Mouse (Mus musculus): ENCODE results near the gene Ehmt1.

Ehmt1 gene

GRCm38 (mm10) chr2:24845256-24845655, 74.2 kb downstream of the Ehmt1 start:
- in situ Hi-C loops (cut with MboI; ENCODE audit: low pct_unique_long_range_greater_than_20kb in 1 of 2, low sequenced_read_pairs in 2 of 2, unreplicated experiment in 1 of 2) = no loop called here

DNA sequence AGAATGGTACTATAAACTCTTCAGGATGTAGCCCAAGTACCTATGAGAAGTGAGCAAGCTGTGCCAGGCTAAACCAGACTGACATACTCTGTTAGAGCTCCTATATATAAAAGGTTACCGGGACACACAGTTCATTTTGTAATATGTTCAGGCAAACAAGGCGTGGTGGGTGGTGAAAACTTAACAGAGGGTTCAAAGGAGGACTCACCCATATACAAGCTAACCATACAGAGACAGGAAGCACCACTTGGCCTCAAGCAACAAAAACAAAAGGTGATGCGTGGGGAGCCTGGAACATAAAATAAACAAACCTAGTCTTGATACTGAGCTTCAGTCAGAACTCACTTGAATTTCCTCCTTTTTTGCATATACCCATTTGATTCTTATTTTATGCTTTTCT, 88.8 kb downstream of the Ehmt1 start:
- in situ Hi-C loops (cut with MboI; ENCODE audit: low pct_unique_long_range_greater_than_20kb in 1 of 2, low sequenced_read_pairs in 2 of 2, unreplicated experiment in 1 of 2) = no loop called here

DNA sequence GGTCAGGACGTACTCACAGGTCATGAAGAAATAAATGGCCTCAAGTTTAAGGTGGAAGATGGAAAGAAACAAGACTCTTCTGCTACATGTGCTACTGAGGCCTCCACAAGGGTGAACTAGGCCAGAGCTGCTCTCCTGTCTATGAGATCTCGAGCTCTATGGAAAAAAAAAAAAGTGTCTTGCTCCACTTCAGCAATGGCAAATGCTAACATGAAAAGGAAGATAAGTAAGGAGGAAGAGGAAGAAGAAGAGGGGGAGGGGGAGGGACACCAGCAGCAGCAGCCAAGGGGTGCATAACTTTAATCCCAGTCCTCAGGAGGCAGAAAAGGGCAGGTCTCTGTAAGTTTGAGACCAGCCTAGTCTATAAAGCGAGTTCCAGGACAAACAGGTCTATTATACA, 109.7 kb downstream of the Ehmt1 start:
- in situ Hi-C loops (cut with MboI; ENCODE audit: low pct_unique_long_range_greater_than_20kb in 1 of 2, low sequenced_read_pairs in 2 of 2, unreplicated experiment in 1 of 2) = no loop called here

GRCm38 (mm10) chr2:24807691-24808090, 111.7 kb downstream of the Ehmt1 start:
- in situ Hi-C loops (cut with MboI; ENCODE audit: low pct_unique_long_range_greater_than_20kb in 1 of 2, low sequenced_read_pairs in 2 of 2, unreplicated experiment in 1 of 2) = no loop called here

GRCm38 (mm10) chr2:24807036-24807435, 112.4 kb downstream of the Ehmt1 start:
- in situ Hi-C loops (cut with MboI; ENCODE audit: low pct_unique_long_range_greater_than_20kb in 1 of 2, low sequenced_read_pairs in 2 of 2, unreplicated experiment in 1 of 2) = no loop called here

- in situ Hi-C loops (cut with MboI; ENCODE audit: low pct_unique_long_range_greater_than_20kb in 1 of 2, low sequenced_read_pairs in 2 of 2, unreplicated experiment in 1 of 2) = no loop called here
These were observed 113.3 kb downstream of the Ehmt1 start for GRCm38 (mm10) chr2:24806143-24806542.

DNA sequence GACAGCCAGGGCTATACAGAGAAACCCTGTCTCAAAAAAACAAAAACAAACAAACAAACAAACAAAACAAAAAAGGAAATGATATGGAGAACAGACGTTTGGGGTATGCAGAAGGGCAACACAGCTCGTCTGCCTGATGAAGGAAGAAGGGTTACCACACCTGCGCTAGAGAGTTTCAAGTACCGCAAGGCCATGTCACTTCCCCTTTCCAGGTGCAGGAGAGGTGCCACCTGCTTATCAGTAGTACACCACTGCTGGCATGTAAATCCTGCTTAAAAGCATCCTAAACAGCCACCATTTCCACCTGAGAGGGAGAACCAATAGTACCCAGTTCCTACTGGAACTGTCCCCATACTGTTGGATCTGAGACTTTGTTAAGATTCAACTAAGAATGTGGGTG, 113.8 kb downstream of the Ehmt1 start:
- in situ Hi-C loops (cut with MboI; ENCODE audit: low pct_unique_long_range_greater_than_20kb in 1 of 2, low sequenced_read_pairs in 2 of 2, unreplicated experiment in 1 of 2) = no loop called here

GRCm38 (mm10) chr2:24796833-24797457, 122.5 kb downstream of the Ehmt1 start:
- in situ Hi-C loops (cut with MboI; ENCODE audit: low pct_unique_long_range_greater_than_20kb in 1 of 2, low sequenced_read_pairs in 2 of 2, unreplicated experiment in 1 of 2) = no loop called here

GRCm38 (mm10) chr2:24787250-24787649, 132.2 kb downstream of the Ehmt1 start:
- in situ Hi-C loops (cut with MboI; ENCODE audit: low pct_unique_long_range_greater_than_20kb in 1 of 2, low sequenced_read_pairs in 2 of 2, unreplicated experiment in 1 of 2) = no loop called here

GRCm38 (mm10) chr2:24781253-24781652, 138.2 kb downstream of the Ehmt1 start:
- in situ Hi-C loops (cut with MboI; ENCODE audit: low pct_unique_long_range_greater_than_20kb in 1 of 2, low sequenced_read_pairs in 2 of 2, unreplicated experiment in 1 of 2) = no loop called here

DNA sequence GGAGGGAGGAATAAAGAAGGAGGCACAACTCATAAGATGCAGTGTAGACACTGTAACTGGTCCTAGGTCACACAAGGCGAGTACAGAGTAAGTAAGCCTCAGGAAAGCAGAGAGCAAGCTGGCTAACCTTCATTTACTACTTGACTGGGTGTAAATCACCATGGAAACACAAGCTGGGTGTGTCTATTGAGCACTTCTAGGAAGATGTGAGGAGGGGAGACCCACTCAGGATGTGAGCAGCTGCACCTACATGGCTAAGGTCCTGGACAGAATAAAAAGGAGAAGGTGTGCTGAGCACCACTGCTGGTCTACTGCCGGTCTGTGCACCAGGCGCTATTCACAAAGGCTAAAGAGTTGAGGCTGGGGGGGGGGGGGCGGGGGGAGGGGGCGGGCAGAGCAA, 142.6 kb downstream of the Ehmt1 start:
- in situ Hi-C loops (cut with MboI; ENCODE audit: low pct_unique_long_range_greater_than_20kb in 1 of 2, low sequenced_read_pairs in 2 of 2, unreplicated experiment in 1 of 2) = no loop called here

GRCm38 (mm10) chr2:24775951-24776587, 143.3 kb downstream of the Ehmt1 start:
- in situ Hi-C loops (cut with MboI; ENCODE audit: low pct_unique_long_range_greater_than_20kb in 1 of 2, low sequenced_read_pairs in 2 of 2, unreplicated experiment in 1 of 2) = no loop called here

DNA sequence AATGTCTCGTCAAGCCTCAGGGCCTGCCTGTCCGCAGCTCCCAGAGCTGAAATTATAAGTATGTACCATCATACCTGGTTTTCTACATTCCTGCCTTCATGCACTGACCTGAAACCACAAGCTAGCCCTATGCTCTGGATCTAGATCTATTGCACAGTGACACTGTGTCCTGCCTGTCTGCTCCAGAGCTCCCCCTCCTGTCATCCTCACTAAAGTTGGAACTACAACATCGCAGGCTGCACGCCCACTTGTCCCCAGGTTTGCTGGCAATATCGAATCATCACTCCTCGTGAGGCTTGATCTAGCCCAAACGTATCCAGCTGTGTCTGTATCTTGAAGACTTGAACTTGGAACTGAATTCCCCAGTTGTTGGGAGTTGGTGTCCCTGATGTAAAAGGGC, 144.6 kb downstream of the Ehmt1 start:
- in situ Hi-C loops (cut with MboI; ENCODE audit: low pct_unique_long_range_greater_than_20kb in 1 of 2, low sequenced_read_pairs in 2 of 2, unreplicated experiment in 1 of 2) = loop anchor here in 1 of 2 experiments (25.0 kb wide), 1 partner anchor 363 kb away; no protein-coding TSS in a partner anchor

DNA sequence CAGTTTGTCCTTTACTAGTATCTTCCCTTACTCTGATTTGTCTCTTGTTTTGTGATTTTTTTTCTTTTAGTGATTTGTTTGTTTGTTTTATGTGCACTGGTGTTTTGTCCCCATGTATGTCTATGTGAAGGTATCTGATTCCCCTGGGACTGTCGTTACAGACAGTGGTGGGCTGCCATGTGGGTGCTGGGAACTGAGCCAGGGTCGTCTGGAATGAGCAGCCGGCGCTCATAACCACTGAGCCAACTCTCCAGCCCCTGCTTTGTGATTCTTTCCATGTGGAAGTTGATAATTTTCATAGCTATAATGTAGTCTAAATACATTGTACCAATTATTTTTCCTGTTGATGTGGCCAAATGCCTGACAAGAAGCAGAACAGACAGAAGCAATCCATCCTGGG, 148.6 kb downstream of the Ehmt1 start:
- in situ Hi-C loops (cut with MboI; ENCODE audit: low pct_unique_long_range_greater_than_20kb in 1 of 2, low sequenced_read_pairs in 2 of 2, unreplicated experiment in 1 of 2) = loop anchor here in 1 of 2 experiments (25.0 kb wide), 1 partner anchor 359 kb away; no protein-coding TSS in a partner anchor

DNA sequence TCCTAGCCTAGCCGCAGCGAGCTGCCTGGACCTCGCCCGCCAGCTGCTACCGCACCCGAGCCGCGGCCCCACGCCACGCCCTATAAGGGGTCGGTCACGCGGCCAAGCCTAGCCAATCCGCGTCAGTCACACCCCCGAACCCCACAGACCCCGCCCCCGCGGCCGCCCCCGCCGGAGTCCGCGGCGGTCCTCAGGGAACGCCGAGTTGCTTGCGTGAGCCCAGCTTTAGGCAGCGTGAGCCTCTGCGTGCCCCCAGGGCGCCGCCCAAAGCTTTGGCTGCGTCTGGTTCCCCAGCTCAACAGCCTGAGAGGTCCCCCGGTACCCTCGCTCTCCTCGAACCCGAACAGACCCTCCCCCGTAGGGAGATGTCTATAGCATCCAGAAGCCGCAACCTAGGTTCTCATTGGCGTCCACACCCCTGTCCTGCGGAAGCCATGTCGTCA, 156.3 kb downstream of the Ehmt1 start, which contains the start of gene Cacna1b:
TSS of gene Cacna1b (minus strand) at position 38 of the 443 bp plus-strand sequence.
- in situ Hi-C loops (cut with MboI; ENCODE audit: low pct_unique_long_range_greater_than_20kb in 1 of 2, low sequenced_read_pairs in 2 of 2, unreplicated experiment in 1 of 2) = loop anchor here in 1 of 2 experiments (25.0 kb wide), 1 partner anchor 351 kb away; no protein-coding TSS in a partner anchor

- in situ Hi-C loops (cut with MboI; ENCODE audit: low pct_unique_long_range_greater_than_20kb in 1 of 2, low sequenced_read_pairs in 2 of 2, unreplicated experiment in 1 of 2) = loop anchor here in 1 of 2 experiments (25.0 kb wide), 1 partner anchor 350 kb away; no protein-coding TSS in a partner anchor
These were observed 156.9 kb downstream of the Ehmt1 start for GRCm38 (mm10) chr2:24762446-24762960.

DNA sequence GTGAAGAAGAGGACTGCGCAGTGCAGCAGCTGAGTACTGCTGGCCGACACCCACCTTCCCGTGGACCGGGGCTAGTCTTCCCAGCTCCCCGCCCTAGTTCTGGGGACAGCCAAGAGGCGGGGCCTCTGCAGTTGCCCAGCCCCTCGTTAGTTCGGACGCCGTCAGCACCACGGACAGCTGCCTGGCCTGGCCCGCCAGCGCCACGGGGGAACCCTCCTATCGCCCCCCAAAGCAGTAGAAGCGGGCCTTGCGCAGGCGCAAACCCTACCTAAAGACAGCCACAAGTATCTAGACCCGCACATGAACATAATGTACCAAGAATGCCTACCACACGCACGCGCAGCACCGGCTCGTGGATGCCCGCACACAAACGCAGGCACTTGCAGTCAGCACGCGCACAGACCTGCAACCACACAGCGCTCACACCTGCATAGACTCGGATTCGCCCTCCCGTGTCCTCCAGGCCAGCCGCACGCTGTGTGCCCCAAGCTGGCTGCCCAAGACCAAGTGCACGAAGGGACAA, 157.4 kb downstream of the Ehmt1 start:
- in situ Hi-C loops (cut with MboI; ENCODE audit: low pct_unique_long_range_greater_than_20kb in 1 of 2, low sequenced_read_pairs in 2 of 2, unreplicated experiment in 1 of 2) = loop anchor here in 1 of 2 experiments (25.0 kb wide), 1 partner anchor 350 kb away; no protein-coding TSS in a partner anchor

GRCm38 (mm10) chr2:24755276-24755675, 164.1 kb downstream of the Ehmt1 start:
- in situ Hi-C loops (cut with MboI; ENCODE audit: low pct_unique_long_range_greater_than_20kb in 1 of 2, low sequenced_read_pairs in 2 of 2, unreplicated experiment in 1 of 2) = loop anchor here in 1 of 2 experiments (10.0 to 25.0 kb wide), 2 partner anchors 190 to 343 kb away; no protein-coding TSS in a partner anchor

GRCm38 (mm10) chr2:24752599-24752998, 166.8 kb downstream of the Ehmt1 start:
- in situ Hi-C loops (cut with MboI; ENCODE audit: low pct_unique_long_range_greater_than_20kb in 1 of 2, low sequenced_read_pairs in 2 of 2, unreplicated experiment in 1 of 2) = loop anchor here in 1 of 2 experiments (10.0 to 25.0 kb wide), 2 partner anchors 188 to 340 kb away; no protein-coding TSS in a partner anchor
